Mouse (Mus musculus) brain, embryonic 18.5 days (tissue): ENCODE measurements around the gene Ets1.

Experiments
- DNase-seq: peaks from one replicate; pipeline ENCODE4 v3.0.0-alpha.2; 2012; ENCODE audit warnings: low read depth, low spot score

Ets1 gene

DNA sequence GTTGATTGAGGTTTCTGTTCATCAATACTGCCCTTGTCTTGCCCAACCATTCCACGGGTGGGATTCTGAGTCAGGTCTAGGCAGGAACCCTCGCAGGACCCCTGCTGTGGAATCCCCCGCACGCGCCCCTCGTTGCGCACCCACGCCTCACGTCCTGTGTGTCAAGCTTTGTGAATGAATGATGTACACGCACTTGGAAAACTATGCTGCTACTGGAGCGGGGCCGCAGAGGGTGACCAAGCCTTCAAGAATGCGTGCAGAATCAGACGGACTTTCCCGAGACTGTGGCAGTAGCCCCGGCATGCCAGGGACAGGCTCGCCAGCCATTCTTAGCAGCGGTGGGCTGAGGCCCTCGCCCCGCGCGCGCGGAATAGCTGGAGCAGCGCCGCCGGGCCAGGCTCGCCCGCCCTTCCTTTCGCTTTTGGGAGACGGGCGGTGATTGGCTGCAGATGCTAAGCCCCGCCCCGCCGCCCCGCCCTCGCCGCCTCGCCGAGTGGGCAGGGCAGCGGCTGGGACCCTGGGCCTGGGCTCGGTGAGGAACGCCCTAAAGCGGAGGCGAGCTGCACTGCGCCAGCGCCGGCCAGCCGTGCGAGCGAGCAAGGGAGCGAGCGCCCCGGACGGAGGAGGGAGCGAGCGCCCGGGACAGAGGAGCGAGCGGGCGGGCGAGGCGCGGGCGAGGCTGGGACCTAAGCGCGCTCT, 59.6 kb downstream of the Ets1 start:
- DNase-seq, result no peak

DNA sequence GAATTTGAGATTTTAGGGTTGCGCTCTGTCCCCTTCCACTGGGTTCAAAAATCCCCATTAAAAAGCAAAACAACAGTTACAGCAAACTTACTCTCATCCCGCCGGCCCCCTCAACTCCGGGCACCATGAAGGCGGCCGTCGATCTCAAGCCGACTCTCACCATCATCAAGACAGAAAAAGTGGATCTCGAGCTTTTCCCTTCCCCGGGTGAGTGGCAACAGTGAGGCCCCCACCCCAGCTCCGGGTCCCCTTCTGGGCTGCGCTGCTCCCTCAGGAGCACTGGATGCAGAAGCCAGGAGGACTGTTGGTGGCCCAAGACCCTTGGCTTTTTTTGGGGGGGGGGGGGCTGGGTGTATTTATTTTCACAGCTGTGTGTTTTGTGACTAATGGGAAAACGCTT, 60.2 kb downstream of the Ets1 start:
- no peak for DNase-seq

DNA sequence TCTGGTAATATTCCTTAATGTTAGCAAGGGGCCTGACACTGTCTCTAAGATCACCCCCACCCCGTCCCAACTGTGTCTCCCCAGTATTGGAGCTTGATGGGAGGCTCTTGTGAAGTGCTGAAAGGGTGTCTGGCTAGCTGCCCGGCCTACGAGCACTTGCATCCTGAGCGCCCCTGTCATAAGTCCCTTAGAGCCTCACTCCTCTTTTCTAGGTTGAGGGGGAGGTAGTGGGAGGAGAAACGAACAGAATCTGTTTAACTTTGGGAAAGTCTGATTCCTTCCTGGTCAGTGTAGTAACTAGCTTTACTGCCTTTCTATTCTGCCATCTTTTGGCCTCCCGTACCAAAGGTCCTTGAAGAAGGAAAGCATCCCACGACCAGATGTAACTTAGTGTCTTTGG, 60.7 kb downstream of the Ets1 start:
- DNase-seq, result no peak

DNA sequence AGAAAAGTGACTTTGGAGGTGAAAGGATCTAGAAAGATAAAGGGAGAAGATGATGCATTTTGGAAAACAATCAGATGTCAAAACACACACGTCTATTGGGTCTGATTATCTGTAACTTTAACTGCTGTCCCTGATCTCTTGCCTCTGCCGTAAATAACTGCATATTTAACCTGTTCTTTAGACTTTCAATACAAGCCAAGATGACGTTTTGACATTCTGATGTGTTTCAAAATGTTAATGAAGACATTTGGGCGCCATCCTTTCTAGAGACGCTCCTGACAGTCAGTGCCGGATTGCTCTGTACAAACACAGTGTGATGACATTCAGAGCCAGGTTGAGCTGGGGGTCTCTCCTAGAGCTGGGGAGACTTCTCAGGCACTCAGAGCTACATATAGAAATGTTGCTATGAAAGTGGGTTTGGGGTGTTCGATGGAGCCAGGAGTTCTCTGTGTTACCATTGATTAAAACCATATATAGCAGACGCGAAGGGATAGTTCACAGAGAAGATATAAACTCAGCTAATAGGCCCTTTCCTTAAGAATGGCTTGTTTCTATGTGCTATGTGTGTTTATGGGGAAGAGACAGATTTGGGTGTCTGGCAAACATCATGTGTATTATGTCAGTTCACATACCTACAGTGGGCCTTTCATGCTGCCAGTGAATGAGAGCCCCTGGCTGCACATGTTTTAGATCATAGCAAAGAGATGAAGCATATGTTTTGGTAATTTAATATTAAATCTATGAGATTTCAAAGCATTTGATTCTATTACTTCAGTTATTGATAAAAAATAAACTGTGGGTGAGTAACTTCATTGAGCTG, 61.5 kb downstream of the Ets1 start:
- DNase-seq, result no peak

DNA sequence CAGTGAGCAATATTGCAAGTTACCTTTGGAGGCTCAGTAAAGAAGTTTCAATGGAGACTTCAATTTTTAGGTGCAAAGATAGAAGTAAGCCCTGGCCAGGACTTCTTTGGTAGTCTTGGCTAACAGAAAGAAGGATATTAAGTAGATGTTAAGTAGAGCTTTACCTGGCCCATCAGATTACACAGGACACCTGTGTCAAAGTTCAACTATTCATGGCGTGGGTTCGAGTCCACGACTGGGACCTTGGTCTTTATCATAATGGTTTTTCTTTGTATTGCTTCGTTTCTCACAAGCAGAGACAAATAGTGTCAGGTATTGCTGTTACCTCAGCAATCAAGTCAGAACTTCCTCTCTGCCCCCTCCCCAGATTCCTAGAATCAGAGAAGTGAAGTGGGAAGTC, 62.7 kb downstream of the Ets1 start:
- DNase-seq, result no peak

DNA sequence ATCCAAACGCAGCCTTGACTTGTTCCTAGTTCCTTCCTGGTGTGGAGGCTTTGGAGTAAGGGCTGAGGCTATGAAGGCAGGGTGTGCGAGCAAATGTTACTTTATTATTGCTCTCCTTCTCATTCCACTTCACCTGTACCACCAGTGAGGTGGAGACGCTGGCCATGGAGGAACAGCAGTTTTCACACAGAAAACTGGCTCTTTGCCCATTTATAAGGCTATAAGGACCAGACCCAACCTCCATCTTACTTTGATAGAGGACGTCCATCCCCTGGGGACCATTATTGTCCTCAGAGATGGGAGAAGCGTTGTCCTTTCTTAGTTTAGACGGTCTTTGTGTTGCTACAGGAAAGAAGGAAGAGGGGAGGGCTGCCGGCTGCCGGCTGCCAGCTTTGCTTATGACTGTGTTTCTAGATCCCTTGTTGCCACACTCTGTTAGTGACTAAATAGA, 63.4 kb downstream of the Ets1 start:
- no peak for DNase-seq

DNA sequence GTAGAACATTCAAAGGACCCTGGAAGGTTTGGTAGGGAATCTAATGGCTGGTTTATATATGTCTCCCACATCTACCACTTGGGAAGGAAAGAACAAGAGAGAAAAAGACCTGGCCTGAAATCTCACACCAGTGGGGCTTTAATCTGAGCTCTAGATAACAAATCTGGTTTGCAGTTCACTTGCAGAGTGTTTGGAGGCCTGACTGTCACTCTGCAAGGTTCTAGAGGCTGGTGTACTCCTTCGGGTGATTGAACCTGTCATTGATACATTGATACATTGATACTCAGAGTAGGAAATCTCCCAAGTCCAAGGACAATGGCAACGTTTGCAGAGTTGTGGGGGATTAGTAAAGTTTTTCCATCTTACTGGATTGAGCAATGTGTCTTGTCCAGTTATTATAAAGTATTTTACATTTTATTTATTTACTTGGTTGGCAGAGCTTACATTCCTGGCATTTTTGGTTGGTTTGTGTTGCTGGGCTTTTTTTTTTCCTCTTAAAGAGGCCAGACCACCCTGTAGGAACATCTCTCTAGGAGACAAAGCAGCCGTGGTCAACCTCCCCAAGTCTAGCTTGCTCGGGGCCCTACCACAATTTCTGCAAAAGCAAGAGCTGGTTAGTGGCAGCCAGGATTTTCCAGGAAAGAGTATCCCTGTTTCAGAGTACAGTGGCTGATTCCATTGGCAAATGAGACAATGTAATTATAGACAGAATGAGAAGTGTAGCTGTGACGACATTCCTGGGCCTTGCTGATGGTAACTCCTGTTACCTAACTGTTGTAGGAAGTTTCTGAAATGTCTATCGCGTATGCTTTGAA, 64.3 kb downstream of the Ets1 start:
- no peak for DNase-seq

DNA sequence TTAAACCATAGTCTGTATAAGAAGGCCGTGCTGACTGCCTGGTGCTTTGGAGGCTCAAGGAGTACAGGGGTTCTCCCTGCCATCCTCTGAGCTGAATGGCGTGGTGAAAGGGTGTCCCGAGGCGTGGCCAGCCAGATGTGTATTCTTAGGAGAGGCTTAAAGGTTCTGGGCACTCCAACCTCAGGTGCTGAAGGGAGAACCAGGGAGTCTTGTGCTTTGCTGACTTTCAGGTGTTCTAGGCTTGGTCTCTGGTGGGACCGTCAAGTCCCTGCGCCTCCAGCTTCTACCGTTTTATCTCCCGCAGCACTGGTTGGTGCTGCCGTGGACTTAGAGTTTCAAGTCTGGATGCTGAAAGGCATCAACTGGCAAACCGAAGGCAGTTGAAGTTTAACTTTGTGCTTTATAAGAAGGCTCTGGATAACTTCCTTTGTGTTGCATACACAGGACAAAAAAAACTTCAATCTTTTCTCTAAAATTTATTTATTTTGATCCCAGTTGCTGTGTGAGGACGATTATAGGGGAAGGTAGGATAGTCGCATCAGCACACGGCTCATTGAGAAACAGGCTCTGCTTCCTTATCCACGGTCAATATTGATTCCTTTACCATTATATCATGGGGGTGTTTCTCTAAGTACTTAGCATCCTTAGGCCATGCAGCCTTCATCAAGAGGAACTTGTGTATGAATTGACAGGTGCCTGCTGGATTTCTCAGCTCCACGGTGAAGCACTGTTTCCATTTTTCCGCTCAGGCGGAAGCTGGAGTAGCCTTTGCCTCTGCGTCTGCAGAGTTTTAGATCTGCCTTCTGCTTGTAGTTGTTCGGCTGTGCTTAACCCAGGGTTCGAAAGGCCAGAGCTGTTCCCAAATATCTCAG, 65.3 kb downstream of the Ets1 start:
- DNase-seq, result no peak

DNA sequence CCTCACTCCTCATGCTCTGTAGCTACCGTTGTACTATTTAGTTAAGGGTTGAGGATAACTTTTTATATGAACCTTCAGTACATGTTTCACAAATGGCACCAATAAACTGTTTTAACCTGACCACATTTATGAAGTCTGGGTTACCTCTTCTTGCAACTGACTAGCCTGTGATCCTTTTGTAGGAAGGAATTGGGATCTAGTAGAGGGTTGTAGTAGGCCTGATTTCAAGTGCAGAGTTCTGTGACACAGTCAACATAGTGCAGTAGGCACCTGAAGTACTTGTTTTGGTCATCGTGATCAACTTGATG, 65.9 kb downstream of the Ets1 start:
- DNase-seq, result no peak

DNA sequence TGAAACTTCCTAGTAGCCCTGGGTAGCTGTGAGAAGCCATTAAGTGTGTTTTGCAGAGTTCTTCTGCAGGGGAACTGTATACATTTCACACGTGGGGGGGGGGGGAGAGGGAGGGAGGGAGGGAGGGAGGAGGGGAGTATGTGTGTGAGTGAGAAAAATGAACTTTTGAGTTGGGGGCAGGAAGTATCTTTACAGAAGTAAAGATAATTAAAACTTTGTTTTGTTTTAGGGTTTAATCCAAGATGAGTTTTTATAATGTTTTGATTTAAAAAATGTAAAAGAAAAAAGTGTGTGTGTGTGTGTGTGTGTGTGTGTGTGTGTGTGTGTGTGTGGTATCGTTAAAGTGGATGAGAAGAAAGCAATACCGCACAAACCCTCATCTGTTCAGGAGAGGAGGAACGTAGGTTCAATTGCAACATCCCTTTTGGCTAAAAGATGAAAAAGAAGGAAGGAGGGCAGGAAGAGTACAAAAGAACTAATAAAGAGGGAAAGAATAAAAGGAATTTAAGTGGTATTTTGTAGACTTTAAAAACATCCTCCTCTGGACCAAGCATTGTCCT, 66.9 kb downstream of the Ets1 start:
- no peak for DNase-seq

DNA sequence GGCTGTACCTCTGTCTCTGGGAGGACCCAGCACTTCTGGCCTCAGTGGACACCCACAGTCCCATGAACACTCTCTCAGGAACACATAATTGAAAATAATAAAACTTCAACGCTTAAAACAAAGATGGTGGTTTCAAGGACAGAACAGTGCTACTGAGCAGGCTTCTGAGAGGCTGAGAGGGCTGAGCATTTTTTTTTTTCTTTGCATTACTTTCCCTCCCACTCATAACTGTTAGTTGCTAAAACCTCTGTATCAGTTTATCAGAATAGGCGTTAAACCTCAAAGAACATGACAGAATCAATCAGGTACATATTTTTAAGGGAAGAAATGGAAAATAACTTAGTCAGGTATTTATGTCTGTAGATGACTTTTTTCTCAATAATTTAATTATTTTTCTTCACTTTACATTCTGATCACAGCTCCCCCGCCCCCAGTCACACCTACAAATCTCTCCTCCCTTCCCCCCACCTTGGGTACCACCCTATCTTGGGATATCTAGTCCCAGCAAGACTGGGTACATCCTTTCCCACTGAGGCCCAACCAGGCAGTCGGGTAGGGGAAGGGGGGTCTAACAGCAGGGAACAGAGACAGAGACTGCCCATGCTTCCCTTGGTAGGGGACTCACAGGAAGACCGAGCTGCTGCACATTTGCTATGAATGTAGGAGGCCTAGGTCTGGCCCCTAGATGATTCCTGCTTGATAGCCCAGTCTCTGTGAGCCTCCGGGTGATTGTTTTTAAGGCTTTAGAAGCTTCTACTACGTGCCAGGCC, 68.1 kb downstream of the Ets1 start:
- no peak for DNase-seq

DNA sequence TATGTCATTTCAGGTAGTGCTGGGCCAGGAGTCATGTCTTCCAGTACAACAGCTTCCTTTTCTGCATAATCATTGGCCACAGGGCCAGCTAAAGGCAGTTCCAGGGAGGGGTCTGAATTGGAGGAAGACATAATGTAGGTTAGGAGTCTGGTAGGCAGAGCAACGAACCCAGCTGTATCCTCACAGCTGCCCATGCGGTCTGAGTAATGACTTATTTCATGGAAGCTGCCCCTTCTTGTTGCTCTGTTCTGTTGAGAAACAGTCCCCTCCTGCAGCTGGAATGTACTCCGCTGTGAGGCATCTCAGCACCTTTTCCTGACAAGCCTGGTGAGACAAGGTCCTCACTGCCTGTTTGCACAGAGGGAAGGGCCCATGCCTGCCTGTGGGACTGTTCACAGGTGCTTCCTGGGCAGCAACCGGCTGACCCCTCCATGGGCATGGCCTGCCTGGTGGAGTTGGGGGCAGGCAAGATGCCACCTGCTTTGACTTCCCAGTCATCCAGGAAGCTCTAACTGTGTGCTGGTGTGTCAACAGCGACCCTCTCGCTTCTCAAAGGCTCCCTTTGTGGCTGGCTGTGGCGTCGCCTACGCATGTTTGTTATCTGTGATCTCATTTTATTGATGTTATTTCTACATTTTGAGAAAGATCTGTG, 69.9 kb downstream of the Ets1 start:
- no peak for DNase-seq

DNA sequence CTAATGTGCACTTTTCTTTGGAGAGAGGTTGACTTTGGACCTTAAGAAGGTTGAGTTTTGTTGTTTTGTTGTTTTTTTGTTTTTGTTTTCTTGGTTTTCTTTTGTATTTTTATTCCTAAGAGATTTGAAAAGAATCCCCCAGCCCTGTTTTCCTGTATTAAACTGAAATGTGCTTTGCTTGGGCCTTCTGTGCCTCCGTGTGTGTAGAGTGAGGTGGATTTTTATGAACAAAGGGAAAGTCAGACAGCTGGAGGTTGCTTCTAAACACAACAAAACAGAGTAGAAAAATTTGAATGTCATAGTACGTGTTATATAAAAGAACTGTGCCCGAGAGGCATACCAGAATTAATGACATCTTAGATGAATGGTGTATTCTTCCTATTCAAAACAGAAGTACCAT, 71.4 kb downstream of the Ets1 start:
- DNase-seq, result no peak

DNA sequence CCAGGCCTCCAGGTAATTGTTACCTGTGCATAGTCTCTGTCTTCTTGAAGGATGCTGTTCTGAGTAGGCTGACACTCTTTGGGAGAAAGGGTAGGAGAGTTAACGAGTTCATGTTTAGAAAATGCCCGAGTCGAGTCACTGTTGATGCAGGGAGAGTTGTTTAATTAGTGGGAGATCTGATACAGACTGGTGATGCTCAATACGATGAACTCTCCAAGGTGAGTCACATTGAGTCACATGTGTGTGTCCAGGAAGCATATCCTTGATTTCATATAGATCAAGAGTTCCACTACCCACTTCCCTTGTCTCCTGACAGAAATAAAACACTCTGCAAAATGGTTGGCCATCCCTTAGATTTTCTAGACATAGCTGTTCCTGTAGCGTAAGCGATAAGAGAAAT, 72.5 kb downstream of the Ets1 start:
- no peak for DNase-seq

DNA sequence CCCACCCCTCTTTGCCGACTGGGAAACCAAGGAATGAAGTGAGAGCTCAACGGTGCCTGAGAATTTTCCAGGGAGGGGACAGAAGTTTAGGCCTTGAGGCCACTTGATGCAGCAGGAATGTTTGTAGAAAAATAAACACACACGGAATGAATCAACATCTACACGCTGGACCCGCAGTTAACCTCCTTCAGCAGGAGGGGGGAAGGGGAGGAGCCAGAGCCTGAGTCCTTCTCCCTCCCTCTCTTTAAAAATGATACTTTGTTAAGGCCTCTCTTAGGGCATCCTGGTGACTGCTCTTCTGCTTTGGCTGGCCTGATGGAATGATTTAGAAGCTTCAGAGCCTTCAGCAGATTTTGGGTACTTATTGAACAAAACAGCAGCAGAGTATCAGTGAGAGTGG, 73.3 kb downstream of the Ets1 start:
- DNase-seq, result no peak

DNA sequence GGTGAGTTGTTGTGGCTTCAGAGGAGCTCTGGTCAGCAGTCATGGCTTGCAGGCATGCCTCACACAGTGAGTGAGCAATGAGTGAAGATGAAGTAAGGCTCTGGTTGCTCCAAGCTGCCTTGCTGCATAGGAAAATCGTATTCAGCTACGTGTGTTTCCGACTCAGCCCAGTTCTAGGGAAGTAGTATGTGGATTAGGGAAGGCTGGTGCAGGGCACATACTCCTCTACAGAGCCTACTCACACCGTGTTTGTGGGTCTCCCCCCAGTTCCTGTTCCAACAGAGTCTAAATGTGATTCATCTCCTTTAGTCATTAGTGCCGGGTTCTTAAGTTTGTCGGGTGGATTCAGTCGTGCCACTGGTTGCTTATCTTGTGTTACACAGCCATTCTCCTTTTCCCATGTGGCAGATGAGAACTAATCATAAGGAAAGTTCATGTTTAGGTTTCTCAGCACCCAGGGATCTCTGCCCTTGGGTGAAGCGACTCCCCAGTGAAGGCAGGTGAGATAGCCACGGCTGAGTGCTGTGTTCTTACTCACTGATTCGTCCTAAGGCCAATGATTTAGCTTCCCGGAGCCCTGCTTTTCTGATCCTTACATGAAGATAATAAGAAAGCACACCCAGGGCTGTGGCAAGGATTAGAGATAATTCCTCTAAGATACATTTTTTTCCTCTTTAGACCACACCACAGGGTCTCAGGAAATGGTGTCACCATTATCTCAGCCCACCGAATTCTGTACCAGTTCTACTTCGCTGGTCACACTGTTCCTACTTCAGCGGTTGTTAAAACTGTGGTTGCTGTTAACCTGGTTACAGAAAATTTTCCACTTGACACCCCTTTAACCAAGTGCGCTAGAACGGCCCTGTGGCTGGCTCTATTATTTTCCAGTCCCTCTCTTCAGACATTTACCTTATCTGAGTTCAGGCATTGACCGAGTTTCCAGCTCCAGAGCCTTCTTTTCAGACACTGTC, 74.0 kb downstream of the Ets1 start:
- DNase-seq, result no peak

DNA sequence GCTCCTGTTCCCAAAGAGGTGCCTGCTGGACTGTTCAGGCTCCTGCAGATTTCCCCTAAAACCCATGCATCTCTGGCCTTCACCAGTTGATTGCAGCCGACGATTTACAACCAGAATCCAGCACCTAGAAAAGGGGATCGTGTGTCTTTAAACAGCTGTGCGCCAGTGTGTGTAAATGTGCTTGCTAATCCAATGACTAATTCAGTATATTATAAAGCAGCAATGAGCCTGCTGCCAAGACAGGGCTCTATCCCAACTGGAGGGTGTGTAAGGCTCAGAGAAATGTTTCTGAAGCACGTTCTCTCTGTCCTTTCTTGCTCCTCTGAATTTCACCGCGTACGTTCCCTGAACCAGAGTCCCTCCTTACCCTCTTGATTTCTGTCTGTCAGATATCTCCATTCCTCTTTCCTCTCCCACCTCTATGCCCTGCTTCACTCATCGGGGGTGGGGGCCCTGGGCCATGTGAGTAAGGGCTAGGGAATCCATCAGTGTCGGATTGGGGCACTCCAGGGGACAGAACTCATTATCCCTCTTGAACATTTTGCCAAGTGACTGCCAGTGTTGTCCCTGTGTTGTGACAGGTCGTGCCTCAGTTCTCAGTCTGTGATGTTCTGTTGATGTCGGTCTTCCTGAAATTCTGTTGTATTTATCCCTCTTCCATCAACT, 75.1 kb downstream of the Ets1 start:
- DNase-seq, result no peak

DNA sequence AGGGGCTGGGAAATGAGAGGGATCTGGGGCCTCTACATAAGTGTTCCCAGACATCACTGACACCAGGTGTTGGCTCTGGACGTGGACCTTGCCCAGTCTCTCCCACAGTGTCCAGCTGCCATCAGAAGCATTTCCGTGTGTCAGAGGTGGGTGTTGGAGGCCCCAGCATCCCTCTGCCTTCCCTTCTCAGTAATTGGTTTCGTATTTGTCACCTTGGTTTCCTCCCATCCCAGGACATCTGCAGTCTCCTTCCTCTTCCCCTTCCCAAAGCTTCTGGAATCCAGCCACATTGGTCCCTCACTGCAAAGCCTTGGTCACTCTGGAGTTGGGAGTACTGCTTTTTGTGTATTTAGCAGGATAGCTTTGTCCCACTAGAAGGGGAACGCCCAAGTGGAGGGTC, 75.7 kb downstream of the Ets1 start:
- DNase-seq, result no peak
